Mouse (Mus musculus) heart, adult 2 months (tissue): ENCODE measurements around the gene Cyp46a1.

Source experiments
- CTCF ChIP-seq: fragments of 200-600 bp; IDR thresholded peaks from 2 replicates; pipeline ENCODE4 v1.8.1; 2022; ENCODE audit warnings: antibody characterized with exemption, mild to moderate bottlenecking, moderate library complexity
- POLR2A ChIP-seq: fragments of 200-500 bp; IDR thresholded peaks from 2 replicates; pipeline ENCODE4 v1.6.1; 2011; ENCODE audit warnings: mild to moderate bottlenecking, low read depth, low read length, control low read depth; ENCODE audit not compliant: insufficient read depth

DNA sequence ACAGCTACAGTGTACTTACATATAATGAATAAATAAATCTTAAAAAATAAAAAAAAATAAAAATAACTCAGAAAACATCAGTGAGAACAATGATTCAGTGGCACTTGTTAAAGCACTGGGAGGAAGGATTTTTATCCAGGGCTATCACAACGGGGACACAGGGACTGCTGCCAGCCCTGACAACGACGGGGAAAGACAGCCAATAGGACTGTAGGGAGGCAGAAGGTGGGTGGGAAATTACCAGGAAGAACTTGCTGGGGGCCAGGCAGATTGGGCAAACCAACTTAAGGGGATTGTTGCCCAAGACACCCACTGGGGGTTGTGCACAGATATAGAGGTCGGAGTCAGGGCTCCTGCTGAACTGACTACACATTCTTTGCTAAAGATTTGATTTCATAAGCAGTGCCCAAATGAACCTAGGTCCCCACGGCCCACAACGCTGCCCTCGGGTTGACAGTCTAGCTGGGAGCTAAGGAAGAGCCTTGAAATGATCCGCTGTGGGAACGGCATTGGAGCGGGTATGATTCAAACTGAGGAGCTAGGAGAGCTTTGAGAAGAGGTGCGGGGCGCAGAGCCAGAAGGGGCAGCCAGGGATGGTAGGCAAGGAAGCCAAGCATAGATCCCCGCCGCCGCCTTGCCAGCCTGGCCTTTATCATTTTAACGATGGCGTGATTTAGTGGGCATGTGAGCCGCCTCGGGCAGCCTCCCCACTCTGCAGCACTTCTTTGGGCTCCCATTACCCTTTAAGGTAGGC, 45.9 kb upstream of the Cyp46a1 start:
- TF ChIP-seq CTCF, result no peak
- no peak for TF ChIP-seq POLR2A
